Mouse (Mus musculus): ENCODE measurements at regions not wholly inside any gene's neighbourhood (a gene's known extent, or its start where the extent isn't known, plus 50 kb on each side); places are given as distances from the start of the nearest gene placed in this dataset.

GRCm38 (mm10) chr6:66255378-66255777 lies 279.8 kb upstream of the Mad2l1 start:
- no peak for DNase-seq

- DNase-seq: no peak
These were observed 271.8 kb upstream of the Mad2l1 start for GRCm38 (mm10) chr6:66263429-66263828.

- no peak for DNase-seq
These were observed 271.3 kb upstream of the Mad2l1 start for GRCm38 (mm10) chr6:66263918-66264317.

- DNase-seq: no peak
These were observed 266.8 kb upstream of the Mad2l1 start for GRCm38 (mm10) chr6:66268427-66268826.

- no peak for DNase-seq
These were observed 263.6 kb upstream of the Mad2l1 start for GRCm38 (mm10) chr6:66271414-66272206.

GRCm38 (mm10) chr6:66272216-66272615 lies 263.0 kb upstream of the Mad2l1 start:
- DNase-seq: peak; percentile 10

- DNase-seq: no peak
These were observed 260.5 kb upstream of the Mad2l1 start for GRCm38 (mm10) chr6:66274737-66275136.

- DNase-seq: no peak
These were observed 254.5 kb upstream of the Mad2l1 start for GRCm38 (mm10) chr6:66280701-66281100.

GRCm38 (mm10) chr6:66282566-66283115 lies 252.5 kb upstream of the Mad2l1 start:
- DNase-seq: no peak

- no peak for DNase-seq
These were observed 251.7 kb upstream of the Mad2l1 start for GRCm38 (mm10) chr6:66283521-66283920.

- no peak for DNase-seq
These were observed 247.6 kb upstream of the Mad2l1 start for GRCm38 (mm10) chr6:66287607-66288006.

- no peak for DNase-seq
These were observed 246.0 kb upstream of the Mad2l1 start for GRCm38 (mm10) chr6:66289196-66289595.

- no peak for DNase-seq
These were observed 243.6 kb upstream of the Mad2l1 start for GRCm38 (mm10) chr6:66291576-66291975.

GRCm38 (mm10) chr6:66298056-66298455 lies 237.1 kb upstream of the Mad2l1 start:
- DNase-seq: no peak

GRCm38 (mm10) chr6:66300189-66300588 lies 235.0 kb upstream of the Mad2l1 start:
- no peak for DNase-seq

- no peak for DNase-seq
These were observed 190.3 kb upstream of the Mad2l1 start for GRCm38 (mm10) chr6:66344848-66345247.

GRCm38 (mm10) chr6:66347356-66347755 lies 187.8 kb upstream of the Mad2l1 start:
- peak; percentile 16 for DNase-seq

GRCm38 (mm10) chr6:66361130-66361529 lies 174.1 kb upstream of the Mad2l1 start:
- no peak for DNase-seq

- DNase-seq: no peak
These were observed 167.9 kb upstream of the Mad2l1 start for GRCm38 (mm10) chr6:66367263-66367662.

GRCm38 (mm10) chr6:66381279-66381934 lies 153.8 kb upstream of the Mad2l1 start:
- DNase-seq: no peak

GRCm38 (mm10) chr6:66382347-66383010 lies 152.7 kb upstream of the Mad2l1 start:
- DNase-seq: no peak

- no peak for DNase-seq
These were observed 140.0 kb upstream of the Mad2l1 start for GRCm38 (mm10) chr6:66395147-66395546.

- DNase-seq: no peak
These were observed 137.8 kb upstream of the Mad2l1 start for GRCm38 (mm10) chr6:66397411-66397810.

GRCm38 (mm10) chr6:66398674-66399073 lies 136.5 kb upstream of the Mad2l1 start:
- DNase-seq: no peak
